Mouse (Mus musculus) heart, postnatal 0 days (tissue): ENCODE results near the gene Dnm3. TPM values are rescaled to one million over a fixed set of nuclear protein-coding genes. Genes with fewer than 3 reads are reported as not detected.

Experiments
- ATAC-seq: fragments of 200-750 bp; cut with Nextera tagmentation; 2 replicates; pipeline ENCODE4 v1.8.0; 2017; ENCODE audit warnings: low read depth, moderate number of reproducible peaks, moderate library complexity; ENCODE audit not compliant: insufficient read depth
- DNase-seq: peaks from one replicate; pipeline ENCODE4 v3.0.0-alpha.2; 2016; ENCODE audit warnings: low spot score
- H3K27ac ChIP-seq: fragments of 300-500 bp; sonication (generic); 2 replicates; pipeline ENCODE4 v1.5.1; 2014; ENCODE audit warnings: low read depth, mild to moderate bottlenecking
- H3K27me3 ChIP-seq: fragments of 300-500 bp; sonication (generic); 2 replicates; pipeline ENCODE4 v1.6.1; 2014; ENCODE audit warnings: low read length, mixed read lengths; ENCODE audit not compliant: control insufficient read depth, insufficient read depth
- H3K36me3 ChIP-seq: fragments of 300-500 bp; sonication (generic); replicated peaks from 2 replicates; pipeline ENCODE4 v1.6.1; 2014; ENCODE audit warnings: low read length, mixed read lengths; ENCODE audit not compliant: control insufficient read depth, insufficient read depth
- H3K4me1 ChIP-seq: fragments of 300-500 bp; sonication (generic); 2 replicates; pipeline ENCODE4 v1.6.1; 2014; ENCODE audit warnings: antibody characterized with exemption; ENCODE audit not compliant: control insufficient read depth, insufficient read depth
- H3K4me2 ChIP-seq: fragments of 300-500 bp; sonication (generic); 2 replicates; pipeline ENCODE4 v1.6.1; 2014; ENCODE audit warnings: low read depth, mild to moderate bottlenecking, low read length, moderate library complexity
- H3K4me3 ChIP-seq: fragments of 300-500 bp; sonication (generic); 2 replicates; pipeline ENCODE4 v1.5.1; 2014; ENCODE audit warnings: low read depth, low read length
- H3K9ac ChIP-seq: fragments of 300-500 bp; sonication (generic); replicated peaks from 2 replicates; pipeline ENCODE4 v1.6.1; 2014; ENCODE audit warnings: low read depth, low read length, mixed read lengths
- H3K9me3 ChIP-seq: fragments of 300-500 bp; sonication (generic); replicated peaks from 2 replicates; pipeline ENCODE4 v1.6.1; 2016; ENCODE audit warnings: low read length; ENCODE audit not compliant: control insufficient read depth
- CTCF ChIP-seq: IDR thresholded peaks from 2 replicates; pipeline ENCODE4 v1.5.1; 2016; ENCODE audit warnings: antibody characterized with exemption, control low read depth, low read depth
- EP300 ChIP-seq: IDR thresholded peaks from 2 replicates; pipeline ENCODE4 v1.6.1; 2016; ENCODE audit warnings: antibody characterized with exemption, low read depth
- WGBS: fragments of 180-500 bp; shearing (Covaris S2); extraction: QIAGEN DNeasy Blood & Tissue Kit; methylation state at CpG from one replicate; pipeline ENCODE4 v1.1.7; 2014; 5-methylcytosine and 5-hydroxymethylcytosine counted together
- microRNA counts: library from miRNA; unstranded; fragments of <30 nt; microRNA quantifications from one replicate; lab custom pipeline; 2015
- microRNA-seq: library from miRNA; unstranded; fragments of <30 nt; microRNA quantifications from one replicate; pipeline ENCODE4, GENCODE M21; 2016
- polyA plus RNA-seq: library from polyadenylated mRNA; unstranded; fragments of >200 nt; fragmentation: Nextera tagmentation; extraction: Ambion mirVana; gene quantifications from 2 replicates; pipeline ENCODE4 v1.2.1, GENCODE M21; 2015
- total RNA-seq: library from RNA; depleted of rRNA; stranded (reverse); fragments of >200 nt; gene quantifications from 2 replicates; pipeline ENCODE4 v1.2.3, GENCODE M21; 2014; ENCODE audit warnings: low replicate concordance; rRNA removed

The Dnm3 gene
- total and polyA plus RNA-seq, 2 experiments from 2014 or later, result 1.9 to 2.4 TPM

DNA sequence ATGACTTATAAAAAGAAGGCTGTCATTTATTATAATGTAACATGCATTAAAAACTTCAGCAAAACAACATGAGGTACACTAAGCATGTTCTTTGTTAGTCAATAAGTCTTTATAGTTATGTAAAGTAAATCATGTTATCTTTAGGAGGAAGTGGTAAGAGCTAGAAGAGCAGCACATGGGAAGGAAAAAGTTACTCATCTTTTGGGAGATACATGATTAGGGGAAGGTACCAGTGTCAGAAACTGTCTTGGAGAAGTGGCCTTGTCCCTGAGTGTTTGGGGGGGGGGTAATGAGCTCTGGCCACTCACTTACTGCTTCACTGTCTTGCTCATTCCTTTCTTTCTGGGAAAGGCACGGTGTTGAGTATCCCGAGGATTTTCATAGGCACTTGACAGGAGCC, 535.8 kb downstream of the Dnm3 start:
- no peaks in the 10 kb centered on the region for H3K36me3 ChIP-seq
- no peaks in the 10 kb centered on the region for H3K27me3 ChIP-seq
- no peak overlapping the region for H3K4me2 ChIP-seq
- 65% methylated on average over 2 of the region's 2 CpGs for WGBS
- TF ChIP-seq CTCF (no peak), EP300 (no peak)
- H3K27ac ChIP-seq, result no peak overlapping the region
- H3K4me1 ChIP-seq, result no peaks in the 10 kb centered on the region
- ATAC-seq (no peak), DNase-seq (no peak)
- H3K9me3 ChIP-seq, result no peaks in the 10 kb centered on the region
- H3K9ac ChIP-seq, result no peak overlapping the region
- no peak overlapping the region for H3K4me3 ChIP-seq

MicroRNA genes within 50 kb of the gene (microRNA counts, 519-probe panel; counts per million panel counts)
- 8,119 counts per million, percentile 92 among the panel's probes with 10 or more counts for microRNA mmu-miR-199a-3p (lab: Ali Mortazavi, UCI)
- microRNA mmu-miR-199a-5p (lab: Ali Mortazavi, UCI), result 8,052 counts per million, percentile 90 among the panel's probes with 10 or more counts
- 2,949 counts per million, percentile 34 among the panel's probes with 10 or more counts for microRNA mmu-miR-214 (lab: Ali Mortazavi, UCI)

Small RNA genes within 50 kb of the gene (microRNA-seq; reads per million reads assigned to microRNA genes)
- 62.1 reads per million, percentile 48 among the genes with 10 or more reads in this experiment for gene Mir199a-2
- 1,817 reads per million, percentile 85 among the genes with 10 or more reads in this experiment for gene Mir214

Other genes starting within 250 kb of the Dnm3 start
- gene Mettl13, start 70.5 kb upstream of the Dnm3 start, total RNA-seq, result 10.0 and 12.4 TPM in 2 replicates
- 6.3 and 7.0 TPM in 2 replicates for gene Mettl13, start 70.5 kb upstream of the Dnm3 start, polyA plus RNA-seq
- gene Vamp4, start 92.5 kb upstream of the Dnm3 start, total RNA-seq, result 4.1 and 8.3 TPM in 2 replicates
- gene Vamp4, start 92.5 kb upstream of the Dnm3 start, polyA plus RNA-seq, result 26.4 and 32.2 TPM in 2 replicates
- gene Myoc, start 161.1 kb upstream of the Dnm3 start, total RNA-seq, result 0.46 TPM in 1 of 2 replicates, not detected in the other
- gene Myoc, start 161.1 kb upstream of the Dnm3 start, polyA plus RNA-seq, result not detected in 2 replicates
- not detected in 2 replicates for gene Myocos, start 180.2 kb upstream of the Dnm3 start, total RNA-seq
- not detected in 2 replicates for gene Myocos, start 180.2 kb upstream of the Dnm3 start, polyA plus RNA-seq